Mouse (Mus musculus) forebrain, embryonic 15.5 days (tissue): ENCODE measurements around the gene Trappc1. TPM values are rescaled to one million over a fixed set of nuclear protein-coding genes. Genes with fewer than 3 reads are reported as not detected.

Experiments used
- ATAC-seq: fragments of 200-750 bp; cut with Nextera tagmentation; replicated peaks from 2 replicates; pipeline ENCODE4 v1.8.0; 2017; ENCODE audit warnings: mild to moderate bottlenecking, moderate TSS enrichment, moderate library complexity
- H3K27ac ChIP-seq: fragments of 300-500 bp; sonication (generic); replicated peaks from 2 replicates; pipeline ENCODE4 v1.5.1; 2015; ENCODE audit warnings: mild to moderate bottlenecking, inconsistent platforms
- H3K27me3 ChIP-seq: fragments of 300-500 bp; sonication (generic); 2 replicates; pipeline ENCODE4 v1.6.1; 2015; ENCODE audit warnings: inconsistent platforms
- H3K36me3 ChIP-seq: fragments of 300-500 bp; sonication (generic); 2 replicates; pipeline ENCODE4 v1.6.1; 2015; ENCODE audit warnings: mild to moderate bottlenecking, inconsistent platforms
- H3K4me1 ChIP-seq: fragments of 300-500 bp; sonication (generic); 2 replicates; pipeline ENCODE4 v1.6.1; 2015; ENCODE audit warnings: inconsistent platforms
- H3K4me2 ChIP-seq: fragments of 300-500 bp; sonication (generic); replicated peaks from 2 replicates; pipeline ENCODE4 v1.6.1; 2015; ENCODE audit warnings: mild to moderate bottlenecking, inconsistent platforms
- H3K4me3 ChIP-seq: fragments of 300-500 bp; sonication (generic); 2 replicates; pipeline ENCODE4 v1.5.1; 2015; ENCODE audit warnings: mild to moderate bottlenecking, inconsistent platforms
- H3K9ac ChIP-seq: fragments of 300-500 bp; sonication (generic); replicated peaks from 2 replicates; pipeline ENCODE4 v1.6.1; 2015; ENCODE audit warnings: mild to moderate bottlenecking, inconsistent platforms
- H3K9me3 ChIP-seq: fragments of 300-500 bp; sonication (generic); 2 replicates; pipeline ENCODE4 v1.6.1; 2016; ENCODE audit warnings: inconsistent platforms
- WGBS: fragments of 180-500 bp; shearing (Covaris S2); methylation state at CpG from one replicate; pipeline ENCODE4 v1.1.7; 2015; ENCODE audit warnings: mixed read lengths; 5-methylcytosine and 5-hydroxymethylcytosine counted together
- polyA plus RNA-seq: library from polyadenylated mRNA; unstranded; fragments of >200 nt; fragmentation: Nextera tagmentation; extraction: Ambion mirVana; gene quantifications from 2 replicates; pipeline ENCODE4 v1.2.1, GENCODE M21; 2015

The Trappc1 gene
- polyA plus RNA-seq, 1 experiment from 2014 or later, result 170 TPM

- Histone ChIP-seq H3K9ac (peak overlapping the region; percentile 14; the same call in 1 of the 2 replicates), H3K9me3 (no peaks in the 10 kb centered on the region), H3K4me2 (peak overlapping the region; percentile 33), H3K4me1 (peaks cover 42% of the 10 kb centered on the region), H3K4me3 (peak overlapping the region; percentile 19), H3K27me3 (no peaks in the 10 kb centered on the region), H3K27ac (peak overlapping the region; percentile 93), H3K36me3 (no peaks in the 10 kb centered on the region)
- WGBS, result 37% methylated on average over 12 of the region's 12 CpGs
- ATAC-seq, result peak; percentile 65
Measured at GRCm38 (mm10) chr11:69372056-69372779, 48.4 kb downstream of the Trappc1 start.

- Histone ChIP-seq H3K27me3 (no peaks in the 10 kb centered on the region), H3K36me3 (no peaks in the 10 kb centered on the region), H3K27ac (peak overlapping the region; percentile 93), H3K4me2 (no peak overlapping the region), H3K4me3 (no peak overlapping the region), H3K4me1 (peaks cover 37% of the 10 kb centered on the region), H3K9me3 (no peaks in the 10 kb centered on the region), H3K9ac (no peak overlapping the region)
- ATAC-seq, result no peak
- WGBS, result 65% methylated on average over 3 of the region's 3 CpGs
Measured at GRCm38 (mm10) chr11:69372780-69373170, 49.0 kb downstream of the Trappc1 start.

GRCm38 (mm10) chr11:69373223-69373965 lies 49.6 kb downstream of the Trappc1 start:
- Histone ChIP-seq H3K27ac (peak overlapping the region; percentile 93), H3K4me2 (no peak overlapping the region), H3K36me3 (no peaks in the 10 kb centered on the region), H3K9ac (no peak overlapping the region), H3K4me3 (no peak overlapping the region), H3K27me3 (no peaks in the 10 kb centered on the region), H3K9me3 (no peaks in the 10 kb centered on the region), H3K4me1 (peaks cover 34% of the 10 kb centered on the region)
- no peak for ATAC-seq
- 93% methylated on average over 16 of the region's 16 CpGs for WGBS

Other genes with a start within 250 kb of the Trappc1 start
- 179 and 188 TPM in 2 replicates for gene Vamp2, start 235.5 kb upstream of the Trappc1 start, polyA plus RNA-seq
- 7.6 and 8.2 TPM in 2 replicates for gene Per1, start 228.8 kb upstream of the Trappc1 start, polyA plus RNA-seq
- gene Hes7, start 203.6 kb upstream of the Trappc1 start, polyA plus RNA-seq, result 0.42 and 0.46 TPM in 2 replicates
- 0.31 and 0.38 TPM in 2 replicates for gene 9130213A22Rik, start 201.4 kb upstream of the Trappc1 start, polyA plus RNA-seq
- 2.2 and 3.6 TPM in 2 replicates for gene Aloxe3, start 198.1 kb upstream of the Trappc1 start, polyA plus RNA-seq
- not detected in 2 replicates for gene Alox12b, start 167.0 kb upstream of the Trappc1 start, polyA plus RNA-seq
- 0.05 TPM in 1 of 2 replicates, not detected in the other for gene Alox8, start 126.1 kb upstream of the Trappc1 start, polyA plus RNA-seq
- gene Gucy2e, start 86.9 kb upstream of the Trappc1 start, polyA plus RNA-seq, result 0.47 and 0.52 TPM in 2 replicates
- gene Cntrob, start 205 bp upstream of the Trappc1 start, polyA plus RNA-seq, result 32.0 and 32.4 TPM in 2 replicates
- gene Kcnab3, start 2.3 kb downstream of the Trappc1 start, polyA plus RNA-seq, result 5.1 and 6.2 TPM in 2 replicates
- 115 and 127 TPM in 2 replicates for gene Rnf227, start 16.5 kb downstream of the Trappc1 start, polyA plus RNA-seq
- gene Chd3, start 45.4 kb downstream of the Trappc1 start, polyA plus RNA-seq, result 127 and 138 TPM in 2 replicates
- gene Naa38, start 71.5 kb downstream of the Trappc1 start, polyA plus RNA-seq, result 89.4 and 91.9 TPM in 2 replicates
- 44.3 and 45.9 TPM in 2 replicates for gene Cyb5d1, start 71.7 kb downstream of the Trappc1 start, polyA plus RNA-seq
- 5.9 and 6.7 TPM in 2 replicates for gene Tmem88, start 74.3 kb downstream of the Trappc1 start, polyA plus RNA-seq
- gene Kdm6b, start 89.7 kb downstream of the Trappc1 start, polyA plus RNA-seq, result 56.6 and 58.9 TPM in 2 replicates
- 2.7 and 3.1 TPM in 2 replicates for gene Dnah2, start 225.1 kb downstream of the Trappc1 start, polyA plus RNA-seq
- 107 and 114 TPM in 2 replicates for gene Efnb3, start 236.2 kb downstream of the Trappc1 start, polyA plus RNA-seq